9 mouse cellular contexts compared by ENCODE assay signal in genomic region chr9:67137681-67138080, GRCm38 (mm10).
DNase-seq lines count a peak whose midpoint lies in the region; ATAC-seq lines count a peak whose summit lies in the region.
"Had no signal": no experiment of that assay in that cellular context is flagged by ENCODE, and none has a peak within 500 bp of the region (broad histone marks: within the 10 kb centered on the region; RNA-seq: fewer than 3 reads in every experiment).

No protein-coding gene starts in this region.

- 51% methylated on average over 5 of the region's 5 CpGs for WGBS in heart, embryonic 13.5 days
- 53% methylated on average over 5 of the region's 5 CpGs for WGBS in hindbrain, embryonic 15.5 days
- WGBS in limb, embryonic 10.5 days: 59% methylated on average over 5 of the region's 5 CpGs

- H3K4me1 ChIP-seq in heart, embryonic 13.5 days: peaks cover 35% of the 10 kb centered on the region
- peaks cover 10% of the 10 kb centered on the region for H3K4me1 ChIP-seq in hindbrain, embryonic 15.5 days (replicated peaks)
- H3K4me1 ChIP-seq in limb, embryonic 10.5 days: peaks cover 36% of the 10 kb centered on the region

- no peak overlapping the region for H3K4me2 ChIP-seq in heart, embryonic 13.5 days
- no peak overlapping the region for H3K4me2 ChIP-seq in hindbrain, embryonic 15.5 days
- H3K4me2 ChIP-seq: midbrain, embryonic 12.5 days had no signal

- no peaks in the 10 kb centered on the region for H3K9me3 ChIP-seq in heart, embryonic 13.5 days
- H3K9me3 ChIP-seq in hindbrain, embryonic 15.5 days: no peaks in the 10 kb centered on the region
- no peaks in the 10 kb centered on the region for H3K9me3 ChIP-seq in limb, embryonic 10.5 days (replicated peaks)
- H3K9me3 ChIP-seq: midbrain, embryonic 12.5 days had no signal

- no peak for ATAC-seq in heart, embryonic 13.5 days (ENCODE audit: extremely low read depth, insufficient number of reproducible peaks, low FRiP score, low TSS enrichment)
- no peak for ATAC-seq in hindbrain, embryonic 15.5 days (ENCODE audit: low FRiP score, low read depth)
- no peak for ATAC-seq in CD4-positive, CD25-positive, alpha-beta regulatory T cell, adult 4 months

- no peaks in the 10 kb centered on the region for H3K36me3 ChIP-seq in heart, embryonic 13.5 days
- no peaks in the 10 kb centered on the region for H3K36me3 ChIP-seq in hindbrain, embryonic 15.5 days
- H3K36me3 ChIP-seq in limb, embryonic 10.5 days: no peaks in the 10 kb centered on the region
- H3K36me3 ChIP-seq: midbrain, embryonic 12.5 days had no signal

- intact Hi-C loops in heart, postnatal 10 days (cut with DNase I): no loop called here

- no peak for DNase-seq in heart, postnatal 10 days
- DNase-seq in adrenal gland, postnatal 14 days: peak; percentile 31
- DNase-seq in limb, embryonic 10.5 days (ENCODE audit: low spot score): no peak
- no peak for DNase-seq in lung, postnatal 25 days (ENCODE audit: low spot score)
- no peak for DNase-seq in lung, postnatal 14 days

- peak overlapping the region; percentile 48; the same call in 1 of the 2 replicates for H3K9ac ChIP-seq in heart, embryonic 13.5 days
- no peak overlapping the region for H3K9ac ChIP-seq in hindbrain, embryonic 15.5 days
- H3K9ac ChIP-seq: midbrain, embryonic 12.5 days had no signal

- H3K4me3 ChIP-seq in heart, embryonic 13.5 days: no peak overlapping the region
- H3K4me3 ChIP-seq in hindbrain, embryonic 15.5 days: no peak overlapping the region
- H3K4me3 ChIP-seq in limb, embryonic 10.5 days: no peak overlapping the region
- H3K4me3 ChIP-seq: midbrain, embryonic 12.5 days had no signal

- no peaks in the 10 kb centered on the region for H3K27me3 ChIP-seq in heart, embryonic 13.5 days (replicated peaks)
- H3K27me3 ChIP-seq in hindbrain, embryonic 15.5 days: no peaks in the 10 kb centered on the region
- no peaks in the 10 kb centered on the region for H3K27me3 ChIP-seq in limb, embryonic 10.5 days (ENCODE audit: low read depth, poor library complexity, severe bottlenecking)
- H3K27me3 ChIP-seq: midbrain, embryonic 12.5 days had no signal

- no peak overlapping the region for H3K27ac ChIP-seq in heart, embryonic 13.5 days (replicated peaks)
- 0 out of 2 replicates have a peak overlapping the region, but pooled peaks have one; percentile 14 for H3K27ac ChIP-seq in hindbrain, embryonic 15.5 days (replicated peaks)
- H3K27ac ChIP-seq in limb, embryonic 10.5 days: peak overlapping the region; percentile 72; the same call in 1 of the 2 replicates
- H3K27ac ChIP-seq: midbrain, embryonic 12.5 days had no signal
